Mouse (Mus musculus) heart, postnatal 0 days (tissue): ENCODE results near the gene Rchy1. TPM values are rescaled to one million over a fixed set of nuclear protein-coding genes. Genes with fewer than 3 reads are reported as not detected.

Experiments used
- ATAC-seq: fragments of 200-750 bp; cut with Nextera tagmentation; 2 replicates; pipeline ENCODE4 v1.8.0; 2017; ENCODE audit warnings: low read depth, moderate number of reproducible peaks, moderate library complexity; ENCODE audit not compliant: insufficient read depth
- DNase-seq: peaks from one replicate; pipeline ENCODE4 v3.0.0-alpha.2; 2016; ENCODE audit warnings: low spot score
- H3K27ac ChIP-seq: fragments of 300-500 bp; sonication (generic); 2 replicates; pipeline ENCODE4 v1.5.1; 2014; ENCODE audit warnings: low read depth, mild to moderate bottlenecking
- H3K27me3 ChIP-seq: fragments of 300-500 bp; sonication (generic); 2 replicates; pipeline ENCODE4 v1.6.1; 2014; ENCODE audit warnings: low read length, mixed read lengths; ENCODE audit not compliant: control insufficient read depth, insufficient read depth
- H3K36me3 ChIP-seq: fragments of 300-500 bp; sonication (generic); replicated peaks from 2 replicates; pipeline ENCODE4 v1.6.1; 2014; ENCODE audit warnings: low read length, mixed read lengths; ENCODE audit not compliant: control insufficient read depth, insufficient read depth
- H3K4me1 ChIP-seq: fragments of 300-500 bp; sonication (generic); 2 replicates; pipeline ENCODE4 v1.6.1; 2014; ENCODE audit warnings: antibody characterized with exemption; ENCODE audit not compliant: control insufficient read depth, insufficient read depth
- H3K4me2 ChIP-seq: fragments of 300-500 bp; sonication (generic); 2 replicates; pipeline ENCODE4 v1.6.1; 2014; ENCODE audit warnings: low read depth, mild to moderate bottlenecking, low read length, moderate library complexity
- H3K4me3 ChIP-seq: fragments of 300-500 bp; sonication (generic); 2 replicates; pipeline ENCODE4 v1.5.1; 2014; ENCODE audit warnings: low read depth, low read length
- H3K9ac ChIP-seq: fragments of 300-500 bp; sonication (generic); replicated peaks from 2 replicates; pipeline ENCODE4 v1.6.1; 2014; ENCODE audit warnings: low read depth, low read length, mixed read lengths
- H3K9me3 ChIP-seq: fragments of 300-500 bp; sonication (generic); replicated peaks from 2 replicates; pipeline ENCODE4 v1.6.1; 2016; ENCODE audit warnings: low read length; ENCODE audit not compliant: control insufficient read depth
- CTCF ChIP-seq: IDR thresholded peaks from 2 replicates; pipeline ENCODE4 v1.5.1; 2016; ENCODE audit warnings: antibody characterized with exemption, control low read depth, low read depth
- EP300 ChIP-seq: IDR thresholded peaks from 2 replicates; pipeline ENCODE4 v1.6.1; 2016; ENCODE audit warnings: antibody characterized with exemption, low read depth
- WGBS: fragments of 180-500 bp; shearing (Covaris S2); extraction: QIAGEN DNeasy Blood & Tissue Kit; methylation state at CpG from one replicate; pipeline ENCODE4 v1.1.7; 2014; 5-methylcytosine and 5-hydroxymethylcytosine counted together
- polyA plus RNA-seq: library from polyadenylated mRNA; unstranded; fragments of >200 nt; fragmentation: Nextera tagmentation; extraction: Ambion mirVana; gene quantifications from 2 replicates; pipeline ENCODE4 v1.2.1, GENCODE M21; 2015
- total RNA-seq: library from RNA; depleted of rRNA; stranded (reverse); fragments of >200 nt; gene quantifications from 2 replicates; pipeline ENCODE4 v1.2.3, GENCODE M21; 2014; ENCODE audit warnings: low replicate concordance

The Rchy1 gene
- total and polyA plus RNA-seq, 2 experiments from 2014 or later, result 20.4 to 65.8 TPM

GRCm38 (mm10) chr5:91975758-91976157 lies 12.9 kb upstream of the Rchy1 start:
- no peak for DNase-seq
- ATAC-seq, result no peak
- Histone ChIP-seq H3K27ac (no peak overlapping the region), H3K27me3 (no peaks in the 10 kb centered on the region), H3K4me2 (no peak overlapping the region), H3K9ac (no peak overlapping the region), H3K36me3 (0 out of 2 replicates have a peak, but pooled peaks cover 5% of the 10 kb centered on the region), H3K9me3 (no peaks in the 10 kb centered on the region), H3K4me3 (no peak overlapping the region), H3K4me1 (no peaks in the 10 kb centered on the region)
- WGBS, result 81% methylated on average over 9 of the region's 9 CpGs
- TF ChIP-seq EP300 (no peak), CTCF (no peak)

- H3K4me3 ChIP-seq, result no peak overlapping the region
- no peak overlapping the region for H3K4me2 ChIP-seq
- 81% methylated on average over 7 of the region's 7 CpGs for WGBS
- H3K4me1 ChIP-seq, result no peaks in the 10 kb centered on the region
- no peak overlapping the region for H3K27ac ChIP-seq
- ATAC-seq (no peak), DNase-seq (no peak)
- H3K36me3 ChIP-seq, result 0 out of 2 replicates have a peak, but pooled peaks cover 11% of the 10 kb centered on the region
- TF ChIP-seq EP300 (no peak), CTCF (no peak)
- no peaks in the 10 kb centered on the region for H3K27me3 ChIP-seq
- no peak overlapping the region for H3K9ac ChIP-seq
- H3K9me3 ChIP-seq, result no peaks in the 10 kb centered on the region
These were observed 11.1 kb upstream of the Rchy1 start for GRCm38 (mm10) chr5:91974002-91974401.

- WGBS, result 64% methylated on average over 3 of the region's 3 CpGs
- DNase-seq, result no peak
- Histone ChIP-seq H3K27me3 (no peaks in the 10 kb centered on the region), H3K4me1 (no peaks in the 10 kb centered on the region), H3K36me3 (0 out of 2 replicates have a peak, but pooled peaks cover 11% of the 10 kb centered on the region), H3K9ac (no peak overlapping the region), H3K27ac (no peak overlapping the region), H3K4me3 (no peak overlapping the region), H3K4me2 (no peak overlapping the region), H3K9me3 (no peaks in the 10 kb centered on the region)
- no peak for TF ChIP-seq EP300
- TF ChIP-seq CTCF, result no peak
- ATAC-seq, result no peak
These were observed 9.2 kb upstream of the Rchy1 start for GRCm38 (mm10) chr5:91972046-91972445.

GRCm38 (mm10) chr5:91962259-91962638 lies 619 bp downstream of the Rchy1 start:
- Histone ChIP-seq H3K4me3 (peak overlapping the region; percentile 66), H3K27ac (peak overlapping the region; percentile 100), H3K36me3 (peaks cover 6% of the 10 kb centered on the region), H3K4me1 (peaks cover 16% of the 10 kb centered on the region), H3K9ac (peak overlapping the region; percentile 77), H3K9me3 (no peaks in the 10 kb centered on the region), H3K27me3 (no peaks in the 10 kb centered on the region), H3K4me2 (peak overlapping the region; percentile 88)
- peak; percentile 39 for DNase-seq
- ATAC-seq, result no peak; the same call in 1 of the 2 replicates
- TF ChIP-seq EP300 (no peak), CTCF (no peak)
- under 1% methylated on average over 14 of the region's 14 CpGs for WGBS

GRCm38 (mm10) chr5:91961370-91961769 lies 1.5 kb downstream of the Rchy1 start:
- peaks cover 13% of the 10 kb centered on the region for H3K36me3 ChIP-seq
- H3K27ac ChIP-seq, result peak overlapping the region; percentile 100
- H3K4me1 ChIP-seq, result peaks cover 16% of the 10 kb centered on the region
- no peak for ATAC-seq
- no peak for DNase-seq
- 68% methylated on average over 1 of the region's 1 CpGs for WGBS
- peak overlapping the region; percentile 66 for H3K4me3 ChIP-seq
- H3K9me3 ChIP-seq, result no peaks in the 10 kb centered on the region
- peak overlapping the region; percentile 88 for H3K4me2 ChIP-seq
- peak overlapping the region; percentile 77; the same call in 1 of the 2 replicates for H3K9ac ChIP-seq
- no peaks in the 10 kb centered on the region for H3K27me3 ChIP-seq
- no peak for TF ChIP-seq EP300
- TF ChIP-seq CTCF, result no peak

GRCm38 (mm10) chr5:91960606-91961254 lies 2.1 kb downstream of the Rchy1 start:
- DNase-seq, result no peak

More at GRCm38 (mm10) chr5:91960606-91961254, 2.1 kb downstream of the Rchy1 start:
- no peak for ATAC-seq
- H3K4me3 ChIP-seq, result peak overlapping the region; percentile 66
- H3K4me2 ChIP-seq, result peak overlapping the region; percentile 88
- no peaks in the 10 kb centered on the region for H3K27me3 ChIP-seq
- no peak overlapping the region; the same call in 1 of the 2 replicates for H3K9ac ChIP-seq
- peak overlapping the region; percentile 70 for H3K27ac ChIP-seq
- H3K36me3 ChIP-seq, result peaks cover 17% of the 10 kb centered on the region
- H3K9me3 ChIP-seq, result no peaks in the 10 kb centered on the region
- no peak for TF ChIP-seq CTCF
- no peak for TF ChIP-seq EP300
- 15% methylated on average over 3 of the region's 3 CpGs for WGBS
- H3K4me1 ChIP-seq, result peaks cover 16% of the 10 kb centered on the region
